Mouse (Mus musculus): ENCODE data around the gene Islr. TPM values are rescaled to one million over a fixed set of nuclear protein-coding genes. Genes with fewer than 3 reads are reported as not detected.

Islr gene
- polyA plus RNA-seq, 1 experiment from 2014 or later = 89.5 TPM

DNA sequence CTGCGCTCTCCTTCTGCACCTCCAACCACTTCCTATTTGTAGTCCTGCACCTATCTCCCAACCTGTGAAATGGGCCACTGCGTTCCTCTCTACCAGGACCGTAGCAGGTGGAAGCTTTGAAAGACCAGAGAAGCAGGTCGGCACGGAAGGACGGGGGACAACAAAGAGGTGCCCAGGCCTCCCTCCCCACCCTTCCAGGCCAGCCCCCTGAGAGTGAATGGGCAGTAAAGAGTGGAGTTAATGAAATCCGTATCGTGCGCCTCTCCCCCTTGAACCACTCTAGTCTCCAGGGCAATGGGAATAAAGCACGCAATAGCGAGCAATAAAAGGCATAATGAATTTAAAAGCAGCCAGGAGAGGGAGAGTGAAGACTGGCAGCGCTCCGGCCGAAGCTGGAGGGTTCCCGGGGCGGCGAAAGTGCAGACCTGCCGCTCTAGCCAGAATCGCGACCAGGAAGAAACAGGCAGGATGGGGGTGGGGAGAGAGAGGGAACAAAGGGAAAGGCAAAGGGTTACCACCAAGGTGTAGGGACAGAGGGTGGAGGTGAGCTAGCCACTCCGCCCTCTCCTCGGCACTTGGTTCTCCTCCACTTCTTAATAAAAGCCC is 90.7 kb downstream of the Islr start:
- Histone ChIP-seq H3K4me1 (peaks cover 31% of the 10 kb centered on the region), H3K4me2 (peak overlapping the region; percentile 47), H3K9me3 (no peaks in the 10 kb centered on the region), H3K36me3 (no peaks in the 10 kb centered on the region), H3K4me3 (peak overlapping the region; percentile 19; the same call in 1 of the 2 replicates), H3K27me3 (peaks cover 12% of the 10 kb centered on the region), H3K27ac (peak overlapping the region; percentile 44), H3K9ac (no peak overlapping the region)
- peak; percentile 33 for ATAC-seq (ENCODE audit: borderline replicate concordance, extremely low read depth, low FRiP score, low TSS enrichment)
- 11% methylated on average over 22 of the region's 22 CpGs for WGBS

DNA sequence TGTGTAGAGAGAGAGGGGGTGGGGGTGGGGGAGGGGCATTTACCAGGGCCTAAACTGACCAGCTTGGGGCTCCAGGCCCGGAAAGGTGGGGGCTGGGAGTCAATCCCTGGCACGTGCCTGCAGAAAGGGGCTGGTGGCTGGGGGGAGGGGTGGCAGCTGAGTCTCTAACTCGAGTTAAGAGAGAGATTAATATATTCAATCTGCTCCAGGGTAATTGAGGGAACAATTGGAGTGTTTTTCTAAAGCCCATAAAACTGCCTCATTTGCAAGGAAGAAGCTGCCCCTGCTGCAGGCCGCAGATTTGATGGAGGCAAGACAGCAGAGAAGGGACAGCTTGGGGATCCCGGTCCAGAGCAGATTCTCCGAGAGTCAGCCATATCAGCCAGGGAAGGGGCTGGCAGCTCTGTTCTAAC is 91.2 kb downstream of the Islr start:
- H3K27ac ChIP-seq = peak overlapping the region; percentile 44
- peaks cover 12% of the 10 kb centered on the region for H3K27me3 ChIP-seq
- WGBS = 12% methylated on average over 6 of the region's 6 CpGs
- H3K36me3 ChIP-seq = no peaks in the 10 kb centered on the region
- peak overlapping the region; percentile 47 for H3K4me2 ChIP-seq
- peaks cover 29% of the 10 kb centered on the region for H3K4me1 ChIP-seq
- no peaks in the 10 kb centered on the region for H3K9me3 ChIP-seq
- no peak overlapping the region for H3K4me3 ChIP-seq
- H3K9ac ChIP-seq = no peak overlapping the region
- ATAC-seq (ENCODE audit: borderline replicate concordance, extremely low read depth, low FRiP score, low TSS enrichment) = 0 out of 2 replicates have a peak, but pooled peaks have one; percentile 21

- Histone ChIP-seq H3K4me3 (no peak overlapping the region), H3K9me3 (no peaks in the 10 kb centered on the region), H3K36me3 (no peaks in the 10 kb centered on the region), H3K4me1 (peaks cover 29% of the 10 kb centered on the region), H3K4me2 (peak overlapping the region; percentile 47; the same call in 1 of the 2 replicates), H3K27me3 (peaks cover 12% of the 10 kb centered on the region), H3K9ac (no peak overlapping the region), H3K27ac (0 out of 2 replicates have a peak overlapping the region, but pooled peaks have one; percentile 7)
- ATAC-seq (ENCODE audit: borderline replicate concordance, extremely low read depth, low FRiP score, low TSS enrichment) = 0 out of 2 replicates have a peak, but pooled peaks have one; percentile 33
- 20% methylated on average over 6 of the region's 6 CpGs for WGBS
These were observed 91.8 kb downstream of the Islr start for GRCm38 (mm10) chr9:58112321-58112751.

GRCm38 (mm10) chr9:58111431-58111830 is 92.7 kb downstream of the Islr start:
- no peaks in the 10 kb centered on the region for H3K36me3 ChIP-seq
- no peak overlapping the region for H3K27ac ChIP-seq
- H3K9me3 ChIP-seq = no peaks in the 10 kb centered on the region
- no peak overlapping the region for H3K4me3 ChIP-seq
- peaks cover 12% of the 10 kb centered on the region for H3K27me3 ChIP-seq
- no peak overlapping the region for H3K9ac ChIP-seq
- ATAC-seq (ENCODE audit: borderline replicate concordance, extremely low read depth, low FRiP score, low TSS enrichment) = no peak
- peaks cover 29% of the 10 kb centered on the region for H3K4me1 ChIP-seq
- 64% methylated on average over 6 of the region's 6 CpGs for WGBS
- no peak overlapping the region for H3K4me2 ChIP-seq

- H3K4me3 ChIP-seq = no peak overlapping the region
- H3K9ac ChIP-seq = no peak overlapping the region
- no peaks in the 10 kb centered on the region for H3K9me3 ChIP-seq
- H3K4me2 ChIP-seq = no peak overlapping the region
- no peaks in the 10 kb centered on the region for H3K36me3 ChIP-seq
- no peak for ATAC-seq (ENCODE audit: borderline replicate concordance, extremely low read depth, low FRiP score, low TSS enrichment)
- H3K4me1 ChIP-seq = peaks cover 29% of the 10 kb centered on the region
- no peak overlapping the region for H3K27ac ChIP-seq
- H3K27me3 ChIP-seq = peaks cover 12% of the 10 kb centered on the region
- 58% methylated on average over 5 of the region's 5 CpGs for WGBS
These were observed 93.3 kb downstream of the Islr start for GRCm38 (mm10) chr9:58110787-58111186.

GRCm38 (mm10) chr9:58107494-58107893 is 96.6 kb downstream of the Islr start:
- H3K9me3 ChIP-seq = no peaks in the 10 kb centered on the region
- no peak overlapping the region for H3K4me2 ChIP-seq
- no peaks in the 10 kb centered on the region for H3K36me3 ChIP-seq
- no peak overlapping the region for H3K4me3 ChIP-seq
- peaks cover 8% of the 10 kb centered on the region; the same call in 1 of the 2 replicates for H3K4me1 ChIP-seq
- ATAC-seq (ENCODE audit: borderline replicate concordance, extremely low read depth, low FRiP score, low TSS enrichment) = no peak
- no peaks in the 10 kb centered on the region for H3K27me3 ChIP-seq
- H3K27ac ChIP-seq = no peak overlapping the region
- H3K9ac ChIP-seq = no peak overlapping the region
- 55% methylated on average over 5 of the region's 5 CpGs for whole genome bisulfite sequencing

Small RNA genes within 50 kb of the gene (microRNA-seq; reads per million reads assigned to microRNA genes)
- gene Mir6385 = not detected

Other genes with a start within 250 kb of the Islr start
- gene Cyp11a1, start 197.9 kb downstream of the Islr start, polyA plus RNA-seq (2015; fragmentation: Nextera tagmentation; extraction: Ambion mirVana) = 0.95 and 1.0 TPM in 2 replicates
- gene Stra6, start 140.5 kb downstream of the Islr start, polyA plus RNA-seq (2015; fragmentation: Nextera tagmentation; extraction: Ambion mirVana) = 1.2 and 1.9 TPM in 2 replicates
- gene Ccdc33, start 85.5 kb downstream of the Islr start, polyA plus RNA-seq (2015; fragmentation: Nextera tagmentation; extraction: Ambion mirVana) = 0.05 and 0.16 TPM in 2 replicates
- 0.06 and 0.15 TPM in 2 replicates for gene Islr2, start within 50 bp of the Islr start, polyA plus RNA-seq (2015; fragmentation: Nextera tagmentation; extraction: Ambion mirVana)
- gene Pml, start 45.5 kb upstream of the Islr start, polyA plus RNA-seq (2015; fragmentation: Nextera tagmentation; extraction: Ambion mirVana) = 19.6 and 20.2 TPM in 2 replicates
- gene Stoml1, start 48.9 kb upstream of the Islr start, polyA plus RNA-seq (2015; fragmentation: Nextera tagmentation; extraction: Ambion mirVana) = 30.1 and 30.3 TPM in 2 replicates
- 48.4 and 49.4 TPM in 2 replicates for gene Loxl1, start 108.9 kb upstream of the Islr start, polyA plus RNA-seq (2015; fragmentation: Nextera tagmentation; extraction: Ambion mirVana)
- gene Tbc1d21, start 166.1 kb upstream of the Islr start, polyA plus RNA-seq (2015; fragmentation: Nextera tagmentation; extraction: Ambion mirVana) = not detected in 2 replicates